Mouse (Mus musculus): ENCODE data around the gene Sirpa.

DNA sequence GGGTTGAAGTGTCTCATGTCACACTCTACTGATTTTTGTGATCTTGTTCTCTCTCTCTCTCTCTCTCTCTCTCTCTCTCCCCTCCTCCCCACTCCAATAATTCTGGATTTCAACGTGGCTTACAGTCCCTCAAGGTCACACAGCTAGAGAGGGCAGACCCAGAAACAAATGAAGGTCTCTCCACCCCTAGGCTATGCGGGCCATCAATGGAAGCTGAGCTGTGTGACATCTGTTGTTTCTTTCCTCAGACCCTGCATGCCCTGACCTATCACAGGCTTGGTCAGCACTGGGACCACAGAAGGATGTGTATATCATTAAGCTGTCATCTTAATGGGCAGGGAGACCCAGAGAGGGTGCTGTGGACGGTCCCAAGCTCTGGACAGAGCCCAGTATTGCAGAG is 5.4 kb upstream of the Sirpa start:
- TF ChIP-seq CTCF (IDR thresholded peaks at IDR 0.05; ENCODE audit: control insufficient read depth, insufficient read depth, insufficient replicate concordance, low read depth, low read length), result no peak
- TF ChIP-seq POLR2A (IDR thresholded peaks at IDR 0.05; ENCODE audit: control insufficient read depth, low read depth, low read length), result no peak
